Mouse (Mus musculus): ENCODE data around the gene Nxf7.
"Not testable (repeated sequence)": the region's sequence is repeated elsewhere in the genome, so short reads cannot be mapped to it uniquely, and the experiment has no call there.

The Nxf7 gene

DNA sequence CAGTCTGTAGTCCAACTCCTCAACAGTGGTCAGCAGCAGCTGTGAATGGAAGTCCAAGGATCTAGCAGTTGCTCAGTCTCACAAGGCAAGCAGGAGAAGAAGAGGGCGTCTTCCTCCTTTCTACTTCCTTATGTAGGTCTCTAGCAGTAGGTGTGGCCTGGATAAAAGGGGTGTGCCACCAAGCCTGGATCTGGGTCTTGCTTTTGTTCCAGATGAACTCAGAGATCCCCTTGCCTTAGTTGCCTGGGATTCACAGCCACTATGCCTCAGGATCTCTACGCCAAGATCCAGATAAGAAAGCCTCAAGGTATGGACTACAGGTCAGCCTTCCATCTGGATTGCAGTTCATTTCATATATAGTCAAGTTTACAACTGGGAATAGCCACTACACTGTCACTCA, at the start of gene Nxf7:
TSS of gene Nxf7 (minus strand) at position 101 of the 400 bp plus-strand sequence.
- no peak for ATAC-seq (ENCODE audit: insufficient number of reproducible peaks, low FRiP score, low TSS enrichment)

DNA sequence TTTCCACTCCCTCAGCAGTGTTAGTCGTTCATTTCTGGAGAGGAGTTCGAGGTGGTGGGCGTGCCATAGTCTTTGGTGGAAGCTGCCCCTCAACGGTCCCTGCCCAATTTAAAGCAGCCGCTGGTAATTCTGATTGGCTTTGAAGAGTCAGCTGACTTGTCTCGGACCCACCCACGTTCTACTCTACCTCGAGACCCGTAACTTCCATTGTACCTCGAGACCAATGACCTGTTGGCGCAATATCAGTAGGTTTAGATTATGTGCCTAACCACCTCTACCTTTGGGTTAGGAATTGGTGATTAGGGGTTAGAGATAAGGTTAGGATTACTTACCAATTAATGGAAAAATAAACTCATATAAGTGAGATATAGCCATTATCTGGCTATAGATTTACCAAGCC, 29.0 kb upstream of the Nxf7 start, which contains the start of gene Prame:
TSS of gene Prame (minus strand) at position 101 of the 400 bp plus-strand sequence.
- no peak for ATAC-seq (ENCODE audit: insufficient number of reproducible peaks, low FRiP score, low TSS enrichment)

DNA sequence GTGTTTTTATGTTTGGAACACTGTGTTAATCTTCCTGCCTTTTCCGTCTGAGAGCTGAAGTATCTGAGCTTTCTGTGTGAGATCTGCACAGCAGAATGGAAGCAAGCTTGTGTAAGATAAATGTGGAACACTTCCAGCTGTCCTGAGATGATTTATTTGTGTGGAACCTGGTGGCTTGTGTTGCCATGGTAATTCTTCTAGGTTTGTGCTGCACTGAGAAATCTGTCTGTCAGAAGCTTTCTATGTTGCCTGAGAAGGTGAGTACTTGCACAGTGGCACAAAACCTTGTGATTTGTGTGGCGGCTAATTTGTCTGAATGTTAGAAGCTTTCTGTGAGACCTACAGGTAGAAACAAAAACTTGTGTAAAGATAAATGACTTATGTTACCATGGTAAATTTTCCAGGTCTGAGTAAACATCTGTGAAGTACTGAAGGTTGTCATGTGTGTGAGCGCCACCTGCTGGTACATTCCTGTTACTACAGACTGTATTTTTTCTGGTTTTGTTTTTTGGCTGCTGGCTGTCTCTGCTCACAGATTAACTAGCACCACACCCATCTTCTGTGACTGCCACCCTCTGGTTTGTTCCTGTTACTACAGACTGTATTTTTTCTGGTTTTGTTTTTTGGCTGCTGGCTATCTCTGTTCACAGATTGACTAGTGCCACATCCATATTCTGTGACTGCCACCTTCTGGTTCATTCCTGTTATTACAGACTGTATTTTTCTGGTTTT, 2.9 kb upstream of the Nxf7 start:
- peak; percentile 75; the same call in 1 of the 2 replicates for ATAC-seq (ENCODE audit: insufficient number of reproducible peaks, low FRiP score, low TSS enrichment)

DNA sequence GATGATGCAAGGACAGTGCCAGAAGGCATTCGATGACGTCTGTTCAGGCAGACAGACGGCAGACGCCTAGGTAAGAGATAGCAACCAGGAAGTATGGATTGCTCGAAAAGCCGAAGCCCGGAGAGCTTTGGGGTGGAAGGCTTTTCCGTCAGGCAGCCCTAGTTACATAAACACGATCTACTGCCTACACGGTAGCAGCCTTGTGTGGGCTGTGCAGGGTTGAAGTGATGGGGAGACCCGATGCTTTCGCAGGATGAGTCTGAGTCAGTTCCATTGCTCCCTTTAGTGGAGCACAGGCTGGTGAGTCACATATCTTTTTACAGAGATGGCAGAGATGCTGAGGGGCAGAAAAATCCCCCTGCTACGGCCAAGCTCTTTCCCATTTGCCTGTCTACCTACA, 481 bp downstream of the Nxf7 start:
- no peak for ATAC-seq (ENCODE audit: insufficient number of reproducible peaks, low FRiP score, low TSS enrichment)

DNA sequence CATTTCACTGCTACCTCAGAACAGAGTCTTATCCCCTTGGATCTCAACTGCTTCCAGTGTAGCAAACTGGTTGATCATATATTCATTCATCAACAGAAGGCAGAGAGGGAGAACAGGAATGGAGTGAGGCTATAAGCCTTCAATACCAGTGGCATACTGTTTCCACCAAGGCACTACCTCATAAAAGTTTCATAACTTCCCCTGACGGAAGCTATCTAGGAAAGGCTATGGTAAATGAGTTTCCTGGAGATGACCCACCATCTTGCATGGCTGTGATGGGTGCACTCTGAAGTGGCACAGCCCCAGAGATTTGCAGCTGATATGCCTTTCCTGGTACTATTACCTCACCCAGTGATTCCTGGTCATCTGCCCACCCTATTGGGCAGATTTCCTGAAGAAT, 22.2 kb downstream of the Nxf7 start:
- no peak for ATAC-seq (ENCODE audit: insufficient number of reproducible peaks, low FRiP score, low TSS enrichment)

DNA sequence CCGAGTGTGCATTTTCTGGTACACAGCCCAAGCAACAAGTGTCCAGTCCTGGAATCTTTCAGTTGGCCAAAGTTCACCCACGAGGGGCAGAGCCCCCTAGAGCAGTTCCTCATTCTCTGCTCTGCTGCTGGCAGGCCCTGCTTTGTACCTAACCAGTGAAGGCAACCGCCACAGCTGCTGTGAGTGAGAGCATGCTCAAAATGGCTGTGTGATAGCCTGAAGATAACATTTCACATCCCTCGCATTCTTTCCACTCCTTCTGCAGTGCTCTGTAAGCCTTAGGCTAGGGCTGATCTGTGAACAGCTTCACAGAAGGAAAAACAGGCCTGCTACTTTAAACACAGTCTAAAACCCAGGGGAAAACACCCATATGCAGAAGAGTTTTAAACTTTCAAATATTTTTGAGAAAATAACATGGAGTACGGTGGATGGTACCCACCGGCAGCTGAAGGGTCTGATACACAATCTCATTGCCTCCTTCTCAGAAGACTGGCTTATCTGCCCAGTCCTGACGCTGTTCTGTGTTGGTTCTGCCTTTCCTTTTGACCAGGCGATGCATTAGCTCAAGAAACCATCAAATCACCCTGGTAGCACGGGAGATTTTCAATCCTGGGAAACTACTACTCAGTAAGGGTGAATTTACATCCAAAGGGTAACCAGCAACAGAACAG, 23.5 kb downstream of the Nxf7 start:
- not testable (repeated sequence) for ATAC-seq (ENCODE audit: insufficient number of reproducible peaks, low FRiP score, low TSS enrichment)

GRCm38 (mm10) chrX:135574261-135574957, 24.2 kb downstream of the Nxf7 start:
- ATAC-seq (ENCODE audit: insufficient number of reproducible peaks, low FRiP score, low TSS enrichment): not testable (repeated sequence)

GRCm38 (mm10) chrX:135569467-135569866, 29.1 kb downstream of the Nxf7 start:
- ATAC-seq (ENCODE audit: insufficient number of reproducible peaks, low FRiP score, low TSS enrichment): peak; percentile 82; the same call in 1 of the 2 replicates

DNA sequence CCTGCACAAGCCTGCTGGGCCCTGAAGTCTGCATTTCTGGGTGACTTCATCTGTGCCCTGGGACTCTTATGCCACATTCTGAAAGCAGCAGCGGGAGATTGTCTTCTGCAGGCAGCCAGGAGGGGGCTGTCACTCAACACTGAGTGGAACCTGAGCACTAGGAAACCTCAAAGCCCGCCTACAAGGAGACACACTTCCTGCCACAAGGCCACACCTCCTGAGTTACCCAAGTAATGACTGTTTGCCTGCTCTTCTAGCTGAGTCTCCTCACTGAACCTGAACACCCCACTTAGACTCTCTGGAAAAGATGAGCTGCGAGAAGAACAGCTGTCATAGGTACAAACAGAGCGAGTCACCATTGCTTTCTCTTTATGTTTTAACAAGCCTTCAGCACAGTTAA, 33.6 kb downstream of the Nxf7 start:
- not testable (repeated sequence) for ATAC-seq (ENCODE audit: insufficient number of reproducible peaks, low FRiP score, low TSS enrichment)

GRCm38 (mm10) chrX:135562841-135563240, 35.7 kb downstream of the Nxf7 start:
- ATAC-seq (ENCODE audit: insufficient number of reproducible peaks, low FRiP score, low TSS enrichment): no peak

DNA sequence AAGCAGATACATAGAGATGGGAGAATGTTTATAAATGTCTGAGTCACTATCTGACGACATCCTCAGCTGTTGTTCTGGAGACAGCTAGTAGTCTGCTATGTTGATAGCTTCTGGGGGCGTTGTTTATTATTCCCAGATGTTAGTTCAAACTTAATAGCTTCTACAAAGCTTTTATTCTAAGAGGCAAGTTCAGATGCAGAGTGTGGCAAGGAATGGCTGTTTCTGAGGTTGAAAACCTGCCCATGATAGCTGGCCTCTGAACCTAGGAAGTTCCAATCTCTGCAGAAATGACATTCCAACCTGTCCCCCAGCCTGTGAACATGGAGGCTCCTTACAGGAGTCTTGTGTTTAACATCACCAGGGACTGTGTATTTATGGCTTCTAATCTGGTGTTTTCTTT, 36.9 kb downstream of the Nxf7 start:
- ATAC-seq (ENCODE audit: insufficient number of reproducible peaks, low FRiP score, low TSS enrichment): not testable (repeated sequence)

- not testable (repeated sequence) for ATAC-seq (ENCODE audit: insufficient number of reproducible peaks, low FRiP score, low TSS enrichment)
Observed at GRCm38 (mm10) chrX:135560933-135561332, 37.6 kb downstream of the Nxf7 start.

GRCm38 (mm10) chrX:135559665-135560064, 38.9 kb downstream of the Nxf7 start:
- not testable (repeated sequence) for ATAC-seq (ENCODE audit: insufficient number of reproducible peaks, low FRiP score, low TSS enrichment)
